ENCODE assay signal across 10 mouse cellular contexts in genomic region chr11:34846268-34846652, GRCm38 (mm10). TPM values are rescaled to one million over a fixed set of nuclear protein-coding genes. Genes with fewer than 3 reads are reported as not detected.
DNase-seq lines count a peak whose midpoint lies in the region; ATAC-seq and TF ChIP-seq lines count a peak whose summit lies in the region.
"Had no signal": no experiment of that assay in that cellular context is flagged by ENCODE, and none has a peak within 500 bp of the region (broad histone marks: within the 10 kb centered on the region; RNA-seq: fewer than 3 reads in every experiment).

No protein-coding gene starts in this region.

- no peak for ATAC-seq in heart, embryonic 12.5 days (ENCODE audit: insufficient number of reproducible peaks, low FRiP score)
- ATAC-seq in liver, embryonic 14.5 days (ENCODE audit: insufficient read depth), result no peak
- no peak for ATAC-seq in liver, embryonic 12.5 days
- ATAC-seq in intestine, embryonic 16.5 days, result no peak

- no peak for TF ChIP-seq EP300 in liver, embryonic 14.5 days (IDR thresholded peaks at IDR 0.05; ENCODE audit: low read depth)

- H3K9me3 ChIP-seq in heart, embryonic 12.5 days (replicated peaks), result no peaks in the 10 kb centered on the region
- no peaks in the 10 kb centered on the region for H3K9me3 ChIP-seq in liver, embryonic 14.5 days (ENCODE audit: control insufficient read depth, low read length)
- no peaks in the 10 kb centered on the region for H3K9me3 ChIP-seq in liver, embryonic 12.5 days (replicated peaks)
- H3K9me3 ChIP-seq in intestine, embryonic 16.5 days (ENCODE audit: control insufficient read depth, low read length), result no peaks in the 10 kb centered on the region
- H3K9me3 ChIP-seq: limb, embryonic 15.5 days had no signal

- H3K9ac ChIP-seq in heart, embryonic 12.5 days, result no peak overlapping the region
- H3K9ac ChIP-seq in liver, embryonic 14.5 days (replicated peaks), result no peak overlapping the region
- no peak overlapping the region for H3K9ac ChIP-seq in liver, embryonic 12.5 days
- H3K9ac ChIP-seq in intestine, embryonic 16.5 days (ENCODE audit: low read depth, low read length), result 0 out of 2 replicates have a peak overlapping the region, but pooled peaks have one; percentile 37
- H3K9ac ChIP-seq: limb, embryonic 15.5 days had no signal

- TF ChIP-seq CTCF in liver, embryonic 14.5 days (IDR thresholded peaks at IDR 0.05; ENCODE audit: low read depth), result no peak

- 71% methylated on average over 5 of the region's 5 CpGs for WGBS in heart, embryonic 12.5 days
- 65% methylated on average over 5 of the region's 5 CpGs for WGBS in liver, embryonic 14.5 days (ENCODE audit: insufficient replicate concordance)
- 64% methylated on average over 5 of the region's 5 CpGs for whole genome bisulfite sequencing in liver, embryonic 12.5 days (ENCODE audit: insufficient replicate concordance)
- WGBS in intestine, embryonic 16.5 days, result 50% methylated on average over 5 of the region's 5 CpGs

- H3K4me1 ChIP-seq in heart, embryonic 12.5 days (replicated peaks), result peaks cover 13% of the 10 kb centered on the region
- H3K4me1 ChIP-seq in liver, embryonic 14.5 days (replicated peaks; ENCODE audit: control insufficient read depth in 2 of 2, insufficient read depth in 2 of 2, low read length in 1 of 2), result peaks cover 0 to 2% of the 10 kb centered on the region in 2 experiments; a peak in 1 of 4 replicates
- no peaks in the 10 kb centered on the region for H3K4me1 ChIP-seq in liver, embryonic 12.5 days
- H3K4me1 ChIP-seq in intestine, embryonic 16.5 days (ENCODE audit: control insufficient read depth, insufficient read depth, low read length), result peaks cover 3% of the 10 kb centered on the region; the same call in 1 of the 2 replicates
- H3K4me1 ChIP-seq: limb, embryonic 15.5 days had no signal

- no peak for DNase-seq in heart, adult 18-20 months
- no peak for DNase-seq in liver, embryonic 14.5 days (ENCODE audit: low read depth in 3 of 3, low spot score in 3 of 3)
- peak; percentile 43 to 51 for DNase-seq in B cell, adult 2 months
- DNase-seq in embryo, embryonic 11 days, result no peak
- DNase-seq in MN1 (ENCODE audit: low spot score), result no peak
- DNase-seq: thymus, postnatal 25 days had no signal

- H3K4me3 ChIP-seq in heart, embryonic 12.5 days, result no peak overlapping the region
- no peak overlapping the region; a peak in 1 of 4 replicates for H3K4me3 ChIP-seq in liver, embryonic 14.5 days (ENCODE audit: insufficient read depth in 1 of 2, low read depth in 2 of 2, low read length in 2 of 2)
- no peak overlapping the region for H3K4me3 ChIP-seq in liver, embryonic 12.5 days
- peak overlapping the region; percentile 28 for H3K4me3 ChIP-seq in intestine, embryonic 16.5 days (ENCODE audit: low read length)
- H3K4me3 ChIP-seq: limb, embryonic 15.5 days had no signal

- no peaks in the 10 kb centered on the region for H3K36me3 ChIP-seq in heart, embryonic 12.5 days
- H3K36me3 ChIP-seq in liver, embryonic 14.5 days (replicated peaks; ENCODE audit: control insufficient read depth, insufficient read depth, low read depth), result no peaks in the 10 kb centered on the region
- H3K36me3 ChIP-seq in liver, embryonic 12.5 days, result no peaks in the 10 kb centered on the region
- H3K36me3 ChIP-seq in intestine, embryonic 16.5 days (ENCODE audit: control insufficient read depth, insufficient read depth, low read length), result no peaks in the 10 kb centered on the region
- H3K36me3 ChIP-seq: limb, embryonic 15.5 days had no signal

- peaks cover 3% of the 10 kb centered on the region; the same call in 1 of the 2 replicates for H3K27me3 ChIP-seq in heart, embryonic 12.5 days (replicated peaks)
- no peaks in the 10 kb centered on the region for H3K27me3 ChIP-seq in liver, embryonic 14.5 days (ENCODE audit: control insufficient read depth, insufficient read depth, low read length)
- 0 out of 2 replicates have a peak, but pooled peaks cover 3% of the 10 kb centered on the region for H3K27me3 ChIP-seq in liver, embryonic 12.5 days (replicated peaks)
- no peaks in the 10 kb centered on the region for H3K27me3 ChIP-seq in intestine, embryonic 16.5 days (replicated peaks; ENCODE audit: control insufficient read depth, insufficient read depth, low read length)
- H3K27me3 ChIP-seq: limb, embryonic 15.5 days had no signal

- H3K4me2 ChIP-seq in heart, embryonic 12.5 days, result peak overlapping the region; percentile 60
- 0 out of 2 replicates have a peak overlapping the region, but pooled peaks have one; percentile 18 for H3K4me2 ChIP-seq in liver, embryonic 14.5 days (ENCODE audit: low read depth)
- H3K4me2 ChIP-seq in liver, embryonic 12.5 days, result no peak overlapping the region
- peak overlapping the region; percentile 46 for H3K4me2 ChIP-seq in intestine, embryonic 16.5 days (ENCODE audit: low read depth, low read length)
- H3K4me2 ChIP-seq: limb, embryonic 15.5 days had no signal

- no peak overlapping the region for H3K27ac ChIP-seq in heart, embryonic 12.5 days (ENCODE audit: poor library complexity, severe bottlenecking)
- no peak overlapping the region for H3K27ac ChIP-seq in liver, embryonic 14.5 days
- no peak overlapping the region for H3K27ac ChIP-seq in liver, embryonic 12.5 days
- H3K27ac ChIP-seq in intestine, embryonic 16.5 days (ENCODE audit: low read length), result no peak overlapping the region
- H3K27ac ChIP-seq: limb, embryonic 15.5 days had no signal

RNA-seq across cellular contexts. Expression of gene Spdl1, which starts 12.8 kb away (rescaled TPM):
- polyA plus RNA-seq in heart, embryonic 12.5 days (2016; fragmentation: Nextera tagmentation; extraction: Ambion mirVana), result 18.8 and 19.2 TPM in 2 replicates
- under 1 TPM; 0.22 to 0.33 TPM for total RNA-seq in heart, adult 18-20 months (2021)
- polyA plus RNA-seq in liver, embryonic 14.5 days (2012; rRNA removed), result 6.0 and 12.6 TPM in 2 replicates
- 15.2 and 15.5 TPM in 2 replicates for polyA plus RNA-seq in liver, embryonic 14.5 days (2014; fragmentation: Nextera tagmentation; extraction: Ambion mirVana)
- 19.8 and 20.0 TPM in 2 replicates for polyA plus RNA-seq in liver, embryonic 12.5 days (2016; fragmentation: Nextera tagmentation; extraction: Ambion mirVana)
- 14.8 and 16.5 TPM in 2 replicates for polyA plus RNA-seq in intestine, embryonic 16.5 days (2015; fragmentation: Nextera tagmentation; extraction: Ambion mirVana)

Comparison
In these comparisons a context has a peak if more than half of its experiments do, and no peak if none do; other contexts are left out.
1. DNase-seq: peak in B cell, adult 2 months (2 of 2); none in heart, adult 18-20 months (0 of 2), liver, embryonic 14.5 days (0 of 3), embryo, embryonic 11 days (single experiment) and MN1 (single experiment).